Mouse (Mus musculus): ENCODE results near the gene Ddr2.

The Ddr2 gene

GRCm38 (mm10) chr1:169948866-169949265 is 161.7 kb downstream of the Ddr2 start:
- in situ Hi-C loops (cut with MseI, MboI): loop anchor here in 1 of 2 experiments (10.0 kb wide), 1 partner anchor 186 kb away; no protein-coding TSS in a partner anchor

GRCm38 (mm10) chr1:169948280-169948679 is 162.3 kb downstream of the Ddr2 start:
- in situ Hi-C loops (cut with MseI, MboI): loop anchor here in 1 of 2 experiments (10.0 kb wide), 1 partner anchor 187 kb away; no protein-coding TSS in a partner anchor

DNA sequence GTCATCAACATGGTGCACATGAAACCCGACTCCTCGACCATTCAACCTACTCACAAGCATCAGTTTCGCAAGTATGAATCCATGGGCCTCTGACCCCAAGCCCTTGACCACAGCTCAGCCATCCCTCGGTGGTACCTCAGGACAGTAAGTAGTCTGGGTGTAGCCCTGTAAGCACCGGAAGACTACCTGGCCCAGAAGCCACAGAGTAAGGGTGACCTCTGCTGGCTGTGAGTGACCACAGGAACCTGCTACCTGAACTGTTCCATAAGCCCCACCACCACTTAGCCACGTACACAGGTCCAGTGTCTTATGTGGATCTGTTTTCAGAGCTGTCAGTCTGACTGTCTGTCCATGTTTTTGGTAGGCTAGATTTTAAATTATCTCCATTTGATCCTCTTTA is 162.9 kb downstream of the Ddr2 start:
- in situ Hi-C loops (cut with MseI, MboI): loop anchor here in 1 of 2 experiments (10.0 kb wide), 1 partner anchor 187 kb away; no protein-coding TSS in a partner anchor

GRCm38 (mm10) chr1:169946004-169946403 is 164.6 kb downstream of the Ddr2 start:
- in situ Hi-C loops (cut with MseI, MboI): loop anchor here in 1 of 2 experiments (10.0 kb wide), 1 partner anchor 189 kb away; no protein-coding TSS in a partner anchor

DNA sequence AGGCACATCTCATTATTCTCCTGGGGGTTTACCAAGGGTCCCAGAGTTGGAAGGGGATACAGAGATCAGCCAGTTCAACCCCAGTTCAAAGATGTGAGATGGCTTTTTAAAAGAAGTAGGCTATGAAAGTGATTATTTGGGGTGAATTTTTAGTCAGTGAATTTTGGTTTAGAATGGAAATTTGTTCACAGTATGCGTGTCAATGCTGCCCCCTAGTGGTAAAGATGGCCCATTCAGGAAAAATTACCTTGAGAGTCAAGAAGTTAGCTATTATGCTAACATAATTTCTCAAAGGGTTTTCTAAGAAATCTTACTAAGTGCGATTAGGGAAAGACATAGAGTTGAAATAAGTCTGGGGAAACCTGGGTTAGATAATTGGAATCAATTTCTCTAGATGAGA is 171.2 kb downstream of the Ddr2 start:
- in situ Hi-C loops (cut with MseI, MboI): no loop called here

GRCm38 (mm10) chr1:169934005-169934725 is 176.4 kb downstream of the Ddr2 start:
- in situ Hi-C loops (cut with MseI, MboI): no loop called here

DNA sequence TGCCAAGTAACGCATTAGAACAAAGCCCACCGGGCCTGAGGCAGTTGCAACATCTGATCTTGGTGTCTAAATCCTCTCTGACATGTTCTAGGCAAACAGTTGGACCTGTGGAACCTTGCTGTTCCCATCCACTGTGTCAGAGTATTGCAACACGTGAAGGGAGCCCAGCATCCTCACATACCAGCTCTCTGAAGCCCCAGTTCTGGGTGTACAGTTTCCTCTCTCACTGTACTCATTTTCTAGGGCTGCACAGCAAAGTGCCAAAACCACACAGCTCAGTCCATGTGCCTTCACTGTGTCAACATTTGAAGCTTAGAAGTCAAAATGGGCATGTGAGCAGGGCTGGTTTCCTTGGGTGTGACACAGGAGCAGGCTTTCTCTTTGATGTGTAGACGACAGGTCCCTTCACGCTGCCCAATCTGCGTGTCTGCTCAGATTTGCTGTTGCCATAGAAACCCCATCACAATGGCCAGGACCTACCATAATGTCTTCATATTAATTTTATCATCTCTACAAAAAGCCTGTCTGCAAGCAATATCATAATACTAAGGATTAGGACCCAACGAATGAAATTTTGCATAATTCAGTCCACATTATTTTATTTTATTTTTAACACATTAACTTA is 178.3 kb downstream of the Ddr2 start:
- in situ Hi-C loops (cut with MseI, MboI): no loop called here

- in situ Hi-C loops (cut with MseI, MboI): no loop called here
Observed at GRCm38 (mm10) chr1:169931698-169932097, 178.9 kb downstream of the Ddr2 start.

GRCm38 (mm10) chr1:169928454-169928971 is 182.0 kb downstream of the Ddr2 start, which contains the start of gene Ccdc190:
Gene Ccdc190 (plus strand): TSS chr1:169928648.
- in situ Hi-C loops (cut with MseI, MboI): no loop called here

GRCm38 (mm10) chr1:169927753-169928369 is 182.7 kb downstream of the Ddr2 start:
- in situ Hi-C loops (cut with MseI, MboI): no loop called here

DNA sequence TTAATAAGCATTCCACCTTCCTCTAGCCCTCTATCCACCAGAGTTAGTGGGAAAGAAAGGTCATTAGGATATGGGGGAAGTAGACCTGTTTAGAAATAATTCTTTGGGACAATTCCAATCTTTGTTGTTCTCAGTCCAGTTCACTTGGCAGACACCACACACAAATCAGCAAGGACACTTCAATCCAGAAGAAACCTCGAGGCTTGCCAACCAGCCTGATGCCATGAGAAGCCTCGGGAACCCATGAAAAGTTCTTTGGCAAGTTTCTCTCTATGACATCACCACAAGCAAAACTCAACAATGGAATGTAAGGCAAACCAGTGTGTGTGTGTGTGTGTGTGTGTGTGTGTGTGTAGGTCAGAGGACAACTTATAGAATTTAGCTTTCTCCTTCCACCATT is 186.0 kb downstream of the Ddr2 start:
- in situ Hi-C loops (cut with MseI, MboI): no loop called here
